Mouse (Mus musculus) myocyte (in vitro differentiated cells): ENCODE measurements around the gene Cdk5rap2. TPM values are rescaled to one million over a fixed set of nuclear protein-coding genes. Genes with fewer than 3 reads are reported as not detected.
A peak's percentile ranks its signal among the peaks of the same experiment; 100 is the strongest.

Experiments used
- H3K27me3 ChIP-seq: one replicate; pipeline ENCODE4 v1.6.1; 2011; ENCODE audit not compliant: control insufficient read depth, insufficient read depth, insufficient read length
- H3K36me3 ChIP-seq: one replicate; pipeline ENCODE4 v1.6.1; 2011; ENCODE audit not compliant: control insufficient read depth, insufficient read depth
- H3K4me2 ChIP-seq: one replicate; pipeline ENCODE4 v1.6.1; 2011; ENCODE audit warnings: low read depth, control low read depth
- H3K4me3 ChIP-seq: one replicate; pipeline ENCODE4 v1.5.1; 2011; ENCODE audit warnings: mild to moderate bottlenecking, control low read depth, moderate library complexity
- H3K79me2 ChIP-seq: one replicate; pipeline ENCODE4 v1.6.1; 2011; ENCODE audit not compliant: control insufficient read depth, insufficient read depth
- H3ac ChIP-seq: one replicate; pipeline ENCODE4 v1.6.1; 2011; ENCODE audit not compliant: control insufficient read depth, insufficient read length
- CEBPB ChIP-seq: IDR thresholded peaks from 2 replicates; pipeline ENCODE4 v1.6.1; 2011; ENCODE audit warnings: mild to moderate bottlenecking, moderate library complexity; ENCODE audit not compliant: poor library complexity, insufficient read depth, severe bottlenecking
- E2F4 ChIP-seq: IDR thresholded peaks from one replicate; pipeline ENCODE4 v1.6.1; 2011; ENCODE audit warnings: mild to moderate bottlenecking, control low read depth, moderate library complexity; ENCODE audit not compliant: insufficient read depth
- MAX ChIP-seq: IDR thresholded peaks from one replicate; pipeline ENCODE4 v1.6.1; 2011; ENCODE audit warnings: low read depth, mild to moderate bottlenecking, control low read depth
- MYOD1 ChIP-seq, 3 experiments: IDR thresholded peaks; one replicate each; pipeline ENCODE4 v1.6.1; 2011; ENCODE audit warnings: control low read depth in 2 of 3, low read depth in 2 of 3, mild to moderate bottlenecking in 2 of 3, moderate library complexity in 1 of 3; ENCODE audit not compliant: insufficient read length in 2 of 3, control insufficient read depth in 1 of 3
- MYOG ChIP-seq, 3 experiments: IDR thresholded peaks; one replicate each; pipeline ENCODE4 v1.6.1; 2011; ENCODE audit warnings: control low read depth in 2 of 3, low read depth in 2 of 3, mild to moderate bottlenecking in 2 of 3; ENCODE audit not compliant: insufficient read length in 2 of 3, control insufficient read depth in 1 of 3, insufficient read depth in 1 of 3
- POLR2A ChIP-seq: IDR thresholded peaks from one replicate; pipeline ENCODE4 v1.6.1; 2011; ENCODE audit warnings: low read depth, mild to moderate bottlenecking, control low read depth, moderate library complexity; ENCODE audit not compliant: insufficient read length
- POLR2AphosphoS2 ChIP-seq: IDR thresholded peaks from one replicate; pipeline ENCODE4 v1.6.1; 2011; ENCODE audit warnings: low read depth, control low read depth; ENCODE audit not compliant: insufficient read length
- REST ChIP-seq: IDR thresholded peaks from one replicate; pipeline ENCODE4 v1.6.1; 2011; ENCODE audit warnings: mild to moderate bottlenecking, control low read depth, moderate library complexity; ENCODE audit not compliant: insufficient read depth, insufficient read length
- SRF ChIP-seq: IDR thresholded peaks from one replicate; pipeline ENCODE4 v1.6.1; 2011; ENCODE audit warnings: low read depth; ENCODE audit not compliant: control insufficient read depth, insufficient read length
- TCF12 ChIP-seq: IDR thresholded peaks from one replicate; pipeline ENCODE4 v1.6.1; 2011; ENCODE audit warnings: mild to moderate bottlenecking, control low read depth; ENCODE audit not compliant: poor library complexity, insufficient read depth, severe bottlenecking
- TCF3 ChIP-seq: IDR thresholded peaks from one replicate; pipeline ENCODE4 v1.6.1; 2011; ENCODE audit warnings: low read depth, control low read depth; ENCODE audit not compliant: insufficient read length
- USF1 ChIP-seq: IDR thresholded peaks from one replicate; pipeline ENCODE4 v1.6.1; 2011; ENCODE audit warnings: low read depth, mild to moderate bottlenecking, control low read depth, moderate library complexity
- polyA plus RNA-seq: library from polyadenylated mRNA; unstranded; fragments of >200 nt; fragmentation: generic; extraction: Trizol; gene quantifications from one replicate; pipeline ENCODE4 v1.2.1, GENCODE M21; 2012; ENCODE audit warnings: missing spikeins

Cdk5rap2 gene
- polyA plus RNA-seq, 1 experiment: 13.8 TPM

DNA sequence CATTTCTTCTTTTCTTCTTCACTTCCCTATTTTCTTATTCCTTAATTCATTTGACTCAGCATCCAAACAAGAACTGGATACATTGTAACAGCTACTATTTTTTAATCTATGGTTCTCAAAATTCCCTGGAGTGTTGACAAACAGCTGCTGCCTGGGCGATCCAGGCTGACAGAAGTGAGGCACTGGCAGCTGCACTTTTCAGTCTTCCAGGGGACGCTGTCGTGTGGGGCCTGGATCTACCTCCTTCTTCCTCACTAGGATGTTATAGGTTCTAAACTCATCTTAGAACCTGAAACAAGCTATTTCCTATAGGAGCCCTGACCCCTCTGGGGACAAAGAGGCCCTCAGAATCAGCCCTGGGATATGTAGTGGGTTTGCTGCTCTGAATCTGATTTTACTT lies 177.9 kb downstream of the Cdk5rap2 start:
- Histone ChIP-seq H3K79me2 (no peaks in the 10 kb centered on the region), H3K4me2 (no peak overlapping the region), H3K36me3 (peaks cover 11% of the 10 kb centered on the region), H3K4me3 (no peak overlapping the region), H3ac (no peak overlapping the region), H3K27me3 (no peaks in the 10 kb centered on the region)
- TF ChIP-seq POLR2A: no peak
- TF ChIP-seq E2F4: no peak
- TF ChIP-seq USF1: no peak
- TF ChIP-seq POLR2AphosphoS2: no peak
- TF ChIP-seq MYOG (IDR thresholded peaks at IDR 0.05; ENCODE audit: control insufficient read depth in 1 of 3, insufficient read depth in 1 of 3, insufficient read length in 2 of 3, low read depth in 2 of 3): peak; percentile 63 to 86 (median 63)
- TF ChIP-seq TCF3: peak; percentile 46
- peak; percentile 40 for TF ChIP-seq TCF12
- TF ChIP-seq MYOD1 (IDR thresholded peaks at IDR 0.05; ENCODE audit: control insufficient read depth in 1 of 3, insufficient read length in 2 of 3, low read depth in 2 of 3): peak; percentile 86 to 89 (median 87)
- TF ChIP-seq MAX: no peak
- TF ChIP-seq CEBPB: no peak
- no peak for TF ChIP-seq REST
- TF ChIP-seq SRF: no peak

DNA sequence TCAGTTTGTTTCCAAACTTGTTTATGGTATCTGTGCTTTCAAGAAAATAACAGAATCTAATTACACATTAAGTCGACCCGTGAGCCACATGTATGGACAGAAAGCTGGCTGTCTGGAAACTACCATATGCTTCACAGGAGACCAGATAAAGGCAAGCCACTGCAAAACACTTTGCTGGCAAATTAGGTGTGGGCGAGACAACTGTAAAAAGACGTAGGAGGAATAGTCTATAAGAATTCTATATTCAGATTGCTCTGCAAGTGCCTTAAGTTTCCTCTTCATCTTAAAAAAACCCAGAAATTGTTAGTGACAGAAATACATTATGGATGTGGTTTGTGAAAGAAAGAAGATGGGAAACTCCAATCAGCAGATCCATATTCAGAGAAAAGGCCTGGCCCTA lies 180.4 kb downstream of the Cdk5rap2 start:
- no peak overlapping the region for H3K4me2 ChIP-seq
- TF ChIP-seq REST (no peak), POLR2A (no peak), SRF (no peak), TCF3 (no peak), CEBPB (no peak), USF1 (no peak), POLR2AphosphoS2 (no peak), E2F4 (no peak), MYOD1 (IDR thresholded peaks at IDR 0.05; ENCODE audit: control insufficient read depth in 1 of 3, insufficient read length in 2 of 3, low read depth in 2 of 3) (no peak), TCF12 (no peak), MAX (no peak), MYOG (IDR thresholded peaks at IDR 0.05; ENCODE audit: control insufficient read depth in 1 of 3, insufficient read depth in 1 of 3, insufficient read length in 2 of 3, low read depth in 2 of 3) (no peak)
- H3K4me3 ChIP-seq: no peak overlapping the region
- peaks cover 9% of the 10 kb centered on the region for H3K36me3 ChIP-seq
- H3K79me2 ChIP-seq: no peaks in the 10 kb centered on the region
- no peaks in the 10 kb centered on the region for H3K27me3 ChIP-seq
- H3ac ChIP-seq: no peak overlapping the region

DNA sequence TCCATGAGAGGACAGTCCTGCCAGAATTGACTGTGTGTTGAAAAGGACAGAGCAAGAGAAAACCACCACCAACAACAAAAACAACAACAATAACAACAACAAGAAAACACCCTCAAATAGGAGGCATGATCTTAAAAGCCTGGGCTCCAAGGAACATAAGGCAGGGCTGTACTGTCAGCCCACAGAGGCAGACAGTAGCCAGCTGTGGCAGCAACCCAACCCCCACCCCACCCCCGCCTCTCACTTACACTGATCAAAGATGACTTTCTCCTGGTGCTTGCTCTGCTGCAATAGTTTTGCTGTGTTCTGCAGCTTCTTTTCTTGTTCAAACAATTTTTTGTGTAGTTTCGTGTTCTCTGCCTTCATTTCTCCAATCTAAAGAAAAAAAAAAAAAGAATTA lies 181.9 kb downstream of the Cdk5rap2 start:
- H3K4me3 ChIP-seq: no peak overlapping the region
- TF ChIP-seq MYOD1 (IDR thresholded peaks at IDR 0.05; ENCODE audit: control insufficient read depth in 1 of 3, insufficient read length in 2 of 3, low read depth in 2 of 3) (no peak), CEBPB (no peak), REST (no peak), POLR2A (no peak), SRF (no peak), E2F4 (no peak), USF1 (no peak), TCF3 (no peak), TCF12 (no peak), MAX (no peak), MYOG (IDR thresholded peaks at IDR 0.05; ENCODE audit: control insufficient read depth in 1 of 3, insufficient read depth in 1 of 3, insufficient read length in 2 of 3, low read depth in 2 of 3) (no peak), POLR2AphosphoS2 (no peak)
- H3K79me2 ChIP-seq: no peaks in the 10 kb centered on the region
- H3K4me2 ChIP-seq: no peak overlapping the region
- peaks cover 9% of the 10 kb centered on the region for H3K36me3 ChIP-seq
- H3ac ChIP-seq: no peak overlapping the region
- no peaks in the 10 kb centered on the region for H3K27me3 ChIP-seq

DNA sequence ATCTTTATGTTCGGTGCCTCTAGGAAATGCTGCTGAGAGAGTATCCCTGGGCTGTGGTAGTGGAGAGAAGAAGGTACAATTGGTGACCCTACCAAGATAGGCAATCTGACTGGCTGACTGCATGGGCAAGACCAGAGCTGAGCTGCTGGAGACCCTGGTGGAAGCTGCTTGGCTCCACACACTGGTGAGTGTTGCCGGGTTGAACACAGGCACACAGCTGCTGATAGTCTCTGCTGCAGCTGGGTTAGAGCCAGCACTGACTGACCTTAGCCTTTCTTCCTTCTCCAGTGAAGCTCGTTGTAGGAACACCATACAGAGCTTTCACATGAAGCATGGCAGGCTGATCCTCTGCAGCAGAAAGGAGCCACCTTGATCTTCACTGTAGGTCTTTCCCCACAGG lies 182.6 kb downstream of the Cdk5rap2 start:
- no peak overlapping the region for H3ac ChIP-seq
- peaks cover 9% of the 10 kb centered on the region for H3K36me3 ChIP-seq
- H3K79me2 ChIP-seq: no peaks in the 10 kb centered on the region
- no peak for TF ChIP-seq CEBPB
- TF ChIP-seq TCF12: no peak
- peak in 1 of 3 experiments; percentile 11 for TF ChIP-seq MYOG (IDR thresholded peaks at IDR 0.05; ENCODE audit: control insufficient read depth in 1 of 3, insufficient read depth in 1 of 3, insufficient read length in 2 of 3, low read depth in 2 of 3)
- TF ChIP-seq REST: no peak
- H3K4me2 ChIP-seq: no peak overlapping the region
- no peak overlapping the region for H3K4me3 ChIP-seq
- no peaks in the 10 kb centered on the region for H3K27me3 ChIP-seq

DNA sequence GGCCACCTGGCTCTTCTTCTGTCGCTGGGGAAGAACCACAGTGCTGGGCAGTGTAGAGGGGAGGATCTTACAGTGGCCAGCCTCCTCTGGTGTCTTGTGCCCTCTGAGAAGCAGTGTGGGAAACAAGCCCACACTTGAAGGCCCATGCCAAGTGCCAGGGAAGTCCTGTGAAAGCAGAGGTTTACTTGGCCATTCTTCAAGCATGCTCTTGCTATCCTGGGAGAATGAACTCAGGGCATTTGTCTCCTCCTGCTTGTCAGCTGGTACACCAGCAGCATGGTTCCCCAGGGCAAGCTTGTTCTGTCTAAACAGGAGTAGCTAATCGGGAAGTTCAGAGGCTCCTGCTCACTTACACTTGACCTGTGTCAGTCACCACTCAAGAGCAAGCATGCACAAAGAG lies 185.7 kb downstream of the Cdk5rap2 start:
- TF ChIP-seq MAX (no peak), MYOD1 (IDR thresholded peaks at IDR 0.05; ENCODE audit: control insufficient read depth in 1 of 3, insufficient read length in 2 of 3, low read depth in 2 of 3) (no peak)
- H3K4me3 ChIP-seq: no peak overlapping the region
- H3K79me2 ChIP-seq: no peaks in the 10 kb centered on the region
- H3K36me3 ChIP-seq: peaks cover 4% of the 10 kb centered on the region
- no peaks in the 10 kb centered on the region for H3K27me3 ChIP-seq
- no peak overlapping the region for H3K4me2 ChIP-seq
- no peak overlapping the region for H3ac ChIP-seq
